Mouse (Mus musculus): ENCODE data around the gene Vmn1r74.
"Not testable (repeated sequence)": the region's sequence is repeated elsewhere in the genome, so short reads cannot be mapped to it uniquely, and the experiment has no call there.

Gene Vmn1r74

GRCm38 (mm10) chr7:11833680-11834079 lies at the start of gene Vmn1r74:
Gene Vmn1r74, plus strand, starts transcription at chr7:11833980.
- no peak for DNase-seq

GRCm38 (mm10) chr7:11813751-11814150 lies 20.0 kb upstream of the Vmn1r74 start:
- DNase-seq, result no peak

- no peak for DNase-seq
Measured at GRCm38 (mm10) chr7:11822166-11822565, 11.6 kb upstream of the Vmn1r74 start.

- not testable (repeated sequence) for DNase-seq
Measured at GRCm38 (mm10) chr7:11823246-11823645, 10.5 kb upstream of the Vmn1r74 start.

- no peak for DNase-seq
Measured at GRCm38 (mm10) chr7:11874330-11874729, 40.5 kb downstream of the Vmn1r74 start, which contains the start of gene Vmn1r75. Gene Vmn1r75, plus strand, starts transcription at chr7:11874630.
